Mouse (Mus musculus) layer of hippocampus, adult 2 months (tissue): ENCODE data around the gene B3galt6. TPM values are rescaled to one million over a fixed set of nuclear protein-coding genes. Genes with fewer than 3 reads are reported as not detected.

Source experiments
- DNase-seq, 2 experiments: peaks; one replicate each; pipeline ENCODE4 v3.0.0; 2022; ENCODE audit warnings: low spot score in 2 of 2
- H3K27ac ChIP-seq: fragments of 200-600 bp; 2 replicates; pipeline ENCODE4 v1.8.1; 2022
- H3K4me3 ChIP-seq: fragments of 200-600 bp; 2 replicates; pipeline ENCODE4 v1.8.1; 2022; ENCODE audit warnings: mild to moderate bottlenecking
- CTCF ChIP-seq: fragments of 200-600 bp; conservative IDR thresholded peaks from 2 replicates; pipeline ENCODE4 v1.8.1; 2022; ENCODE audit warnings: antibody characterized with exemption, mild to moderate bottlenecking, moderate library complexity
- total RNA-seq, 2 experiments: library from RNA; stranded (reverse); gene quantifications; 2 replicates each; pipeline ENCODE4 v1.2.3; 2021

B3galt6 gene
- total RNA-seq, 2 experiments from 2014 or later = 9.3 to 10.1 TPM

GRCm38 (mm10) chr4:156021942-156022419 is 29.5 kb upstream of the B3galt6 start:
- H3K27ac ChIP-seq = no peak overlapping the region
- DNase-seq = no peak
- H3K4me3 ChIP-seq = no peak overlapping the region
- TF ChIP-seq CTCF = no peak

- no peak overlapping the region for H3K4me3 ChIP-seq
- no peak for TF ChIP-seq CTCF
- no peak overlapping the region for H3K27ac ChIP-seq
- no peak for DNase-seq
These were observed 28.9 kb upstream of the B3galt6 start for GRCm38 (mm10) chr4:156021381-156021780.

- H3K4me3 ChIP-seq = no peak overlapping the region
These were observed 27.3 kb upstream of the B3galt6 start for GRCm38 (mm10) chr4:156019771-156020170.

GRCm38 (mm10) chr4:156014436-156014835 is 22.0 kb upstream of the B3galt6 start:
- Histone ChIP-seq H3K27ac (no peak overlapping the region), H3K4me3 (no peak overlapping the region)
- no peak for DNase-seq
- TF ChIP-seq CTCF = no peak

More at GRCm38 (mm10) chr4:156019771-156020170, 27.3 kb upstream of the B3galt6 start:
- no peak for TF ChIP-seq CTCF
- DNase-seq = no peak
- H3K27ac ChIP-seq = no peak overlapping the region

- DNase-seq = no peak
- no peak within 1 kb of the TSS for H3K4me3 ChIP-seq
- no peak within 1 kb of the TSS for H3K27ac ChIP-seq
- no peak for TF ChIP-seq CTCF
These were observed 21.2 kb upstream of the B3galt6 start, which contains the start of gene Tnfrsf4 for GRCm38 (mm10) chr4:156013637-156014036. Tnfrsf4 (plus strand) TSS chr4:156013843.

- no peak for TF ChIP-seq CTCF
- Histone ChIP-seq H3K4me3 (no peak overlapping the region), H3K27ac (no peak overlapping the region)
- no peak for DNase-seq
These were observed 15.9 kb upstream of the B3galt6 start for GRCm38 (mm10) chr4:156008369-156008768.

GRCm38 (mm10) chr4:156004109-156004508 is 11.7 kb upstream of the B3galt6 start:
- H3K4me3 ChIP-seq = no peak overlapping the region
- no peak for DNase-seq
- no peak for TF ChIP-seq CTCF
- no peak overlapping the region for H3K27ac ChIP-seq

- DNase-seq = no peak
- Histone ChIP-seq H3K27ac (peak overlapping the region; percentile 100), H3K4me3 (peak overlapping the region; percentile 76)
- TF ChIP-seq CTCF = no peak
These were observed 1.2 kb upstream of the B3galt6 start for GRCm38 (mm10) chr4:155993606-155994005.

- DNase-seq = peak; percentile 94 to 95
- Histone ChIP-seq H3K27ac (peak overlapping the region; percentile 100), H3K4me3 (peak overlapping the region; percentile 76)
- TF ChIP-seq CTCF = no peak
These were observed 578 bp upstream of the B3galt6 start for GRCm38 (mm10) chr4:155992906-155993547.

- no peak for TF ChIP-seq CTCF
- peak overlapping the region; percentile 88 for H3K4me3 ChIP-seq
- H3K27ac ChIP-seq = peak overlapping the region; percentile 96
- no peak for DNase-seq
These were observed 580 bp downstream of the B3galt6 start for GRCm38 (mm10) chr4:155991908-155992230.

- Histone ChIP-seq H3K4me3 (peak overlapping the region; percentile 88), H3K27ac (peak overlapping the region; percentile 96)
- DNase-seq = peak; percentile 10 to 12
- no peak for TF ChIP-seq CTCF
These were observed 1.1 kb downstream of the B3galt6 start for GRCm38 (mm10) chr4:155991211-155991907.

- no peak for DNase-seq
- Histone ChIP-seq H3K27ac (no peak overlapping the region), H3K4me3 (no peak overlapping the region)
- TF ChIP-seq CTCF = no peak
These were observed 8.7 kb downstream of the B3galt6 start for GRCm38 (mm10) chr4:155983788-155984187.

GRCm38 (mm10) chr4:155981436-155982082 is 10.9 kb downstream of the B3galt6 start:
- no peak overlapping the region for H3K4me3 ChIP-seq
- TF ChIP-seq CTCF = no peak
- no peak overlapping the region for H3K27ac ChIP-seq
- no peak for DNase-seq

- DNase-seq = no peak
- Histone ChIP-seq H3K27ac (no peak overlapping the region), H3K4me3 (no peak overlapping the region)
- TF ChIP-seq CTCF = 0 out of 2 replicates have a peak, but pooled peaks have one; percentile 7
These were observed 19.2 kb downstream of the B3galt6 start for GRCm38 (mm10) chr4:155973239-155973638.
